Mouse (Mus musculus) kidney, postnatal 0 days (tissue): ENCODE data around the gene Kcnj6. TPM values are rescaled to one million over a fixed set of nuclear protein-coding genes. Genes with fewer than 3 reads are reported as not detected.

Experiments used
- ATAC-seq: fragments of 200-750 bp; cut with Nextera tagmentation; replicated peaks from 2 replicates; pipeline ENCODE4 v1.8.0; 2017; ENCODE audit warnings: low read depth, moderate number of reproducible peaks, moderate TSS enrichment, moderate library complexity; ENCODE audit not compliant: low FRiP score
- DNase-seq: peaks from one replicate; pipeline ENCODE4 v3.0.0-alpha.2; 2016; ENCODE audit warnings: low spot score
- H3K27ac ChIP-seq: fragments of 300-500 bp; sonication (generic); 2 replicates; pipeline ENCODE4 v1.5.1; 2014; ENCODE audit warnings: mild to moderate bottlenecking
- H3K27me3 ChIP-seq: fragments of 300-500 bp; sonication (generic); 2 replicates; pipeline ENCODE4 v1.6.1; 2014; ENCODE audit warnings: low read length, mixed read lengths; ENCODE audit not compliant: insufficient read depth
- H3K36me3 ChIP-seq: fragments of 300-500 bp; sonication (generic); 2 replicates; pipeline ENCODE4 v1.6.1; 2014; ENCODE audit warnings: low read length, mixed read lengths; ENCODE audit not compliant: insufficient read depth
- H3K4me1 ChIP-seq: fragments of 300-500 bp; sonication (generic); replicated peaks from 2 replicates; pipeline ENCODE4 v1.6.1; 2014; ENCODE audit warnings: antibody characterized with exemption, low read length, mixed read lengths; ENCODE audit not compliant: insufficient read depth
- H3K4me2 ChIP-seq: fragments of 300-500 bp; sonication (generic); 2 replicates; pipeline ENCODE4 v1.6.1; 2014; ENCODE audit warnings: mild to moderate bottlenecking, low read length, moderate library complexity, mixed read lengths
- H3K4me3 ChIP-seq: fragments of 300-500 bp; sonication (generic); replicated peaks from 2 replicates; pipeline ENCODE4 v1.5.1; 2014; ENCODE audit warnings: low read depth, low read length
- H3K9ac ChIP-seq: fragments of 300-500 bp; sonication (generic); 2 replicates; pipeline ENCODE4 v1.6.1; 2014; ENCODE audit warnings: low read depth, low read length
- H3K9me3 ChIP-seq: fragments of 300-500 bp; sonication (generic); replicated peaks from 2 replicates; pipeline ENCODE4 v1.6.1; 2016; ENCODE audit warnings: low read length, inconsistent platforms, mixed read lengths
- CTCF ChIP-seq: IDR thresholded peaks from 2 replicates; pipeline ENCODE4 v1.5.1; 2016; ENCODE audit warnings: antibody characterized with exemption, low read depth, mild to moderate bottlenecking, moderate library complexity
- whole genome bisulfite sequencing: fragments of 180-500 bp; shearing (Covaris S2); extraction: QIAGEN DNeasy Blood & Tissue Kit; methylation state at CpG from one replicate; pipeline ENCODE4 v1.1.7; 2014; 5-methylcytosine and 5-hydroxymethylcytosine counted together
- polyA plus RNA-seq: library from polyadenylated mRNA; unstranded; fragments of >200 nt; fragmentation: Nextera tagmentation; extraction: Ambion mirVana; gene quantifications from 2 replicates; pipeline ENCODE4 v1.2.1, GENCODE M21; 2015

The Kcnj6 gene
- polyA plus RNA-seq, 1 experiment from 2014 or later, result not detected

- Histone ChIP-seq H3K9me3 (no peaks in the 10 kb centered on the region), H3K4me2 (no peak overlapping the region), H3K4me3 (no peak overlapping the region), H3K27ac (no peak overlapping the region), H3K4me1 (no peaks in the 10 kb centered on the region), H3K9ac (no peak overlapping the region), H3K36me3 (no peaks in the 10 kb centered on the region), H3K27me3 (no peaks in the 10 kb centered on the region)
- WGBS, result 63% methylated on average over 1 of the region's 1 CpGs
- TF ChIP-seq CTCF, result no peak
- DNase-seq (no peak), ATAC-seq (no peak)
Observed at GRCm38 (mm10) chr16:94953294-94953693, 44.2 kb downstream of the Kcnj6 start.

- H3K9ac ChIP-seq, result no peak overlapping the region
- no peak for ATAC-seq
- WGBS, result 88% methylated on average over 7 of the region's 7 CpGs
- no peak overlapping the region for H3K4me2 ChIP-seq
- no peak overlapping the region for H3K4me3 ChIP-seq
- no peaks in the 10 kb centered on the region for H3K4me1 ChIP-seq
- H3K9me3 ChIP-seq, result no peaks in the 10 kb centered on the region
- TF ChIP-seq CTCF, result no peak
- no peak for DNase-seq
- no peaks in the 10 kb centered on the region for H3K27me3 ChIP-seq
- H3K36me3 ChIP-seq, result no peaks in the 10 kb centered on the region
- no peak overlapping the region for H3K27ac ChIP-seq
Observed at GRCm38 (mm10) chr16:94949172-94949571, 48.3 kb downstream of the Kcnj6 start.

GRCm38 (mm10) chr16:94946848-94947247, 50.7 kb downstream of the Kcnj6 start:
- H3K27ac ChIP-seq, result no peak overlapping the region
- DNase-seq (no peak), ATAC-seq (no peak)
- H3K4me3 ChIP-seq, result no peak overlapping the region
- no peaks in the 10 kb centered on the region for H3K27me3 ChIP-seq
- H3K4me1 ChIP-seq, result no peaks in the 10 kb centered on the region
- H3K9ac ChIP-seq, result no peak overlapping the region
- H3K4me2 ChIP-seq, result no peak overlapping the region
- TF ChIP-seq CTCF, result no peak
- H3K36me3 ChIP-seq, result no peaks in the 10 kb centered on the region
- WGBS, result 75% methylated on average over 5 of the region's 5 CpGs
- no peaks in the 10 kb centered on the region for H3K9me3 ChIP-seq

- TF ChIP-seq CTCF, result no peak
- ATAC-seq (no peak), DNase-seq (no peak)
- H3K4me1 ChIP-seq, result peaks cover 9% of the 10 kb centered on the region; the same call in 1 of the 2 replicates
- H3K36me3 ChIP-seq, result no peaks in the 10 kb centered on the region
- H3K9ac ChIP-seq, result no peak overlapping the region
- H3K4me2 ChIP-seq, result no peak overlapping the region
- H3K27me3 ChIP-seq, result no peaks in the 10 kb centered on the region
- H3K9me3 ChIP-seq, result no peaks in the 10 kb centered on the region
- no peak overlapping the region for H3K27ac ChIP-seq
- H3K4me3 ChIP-seq, result no peak overlapping the region
- 60% methylated on average over 8 of the region's 8 CpGs for WGBS
Observed at GRCm38 (mm10) chr16:94932702-94933101, 64.8 kb downstream of the Kcnj6 start.

GRCm38 (mm10) chr16:94931343-94932301, 65.9 kb downstream of the Kcnj6 start:
- H3K4me2 ChIP-seq, result peak overlapping the region; percentile 6
- peaks cover 9% of the 10 kb centered on the region; the same call in 1 of the 2 replicates for H3K4me1 ChIP-seq
- H3K9me3 ChIP-seq, result no peaks in the 10 kb centered on the region
- H3K9ac ChIP-seq, result no peak overlapping the region
- no peak overlapping the region for H3K4me3 ChIP-seq
- ATAC-seq, result no peak
- DNase-seq, result peak; percentile 55
- no peak overlapping the region for H3K27ac ChIP-seq
- no peaks in the 10 kb centered on the region for H3K36me3 ChIP-seq
- no peaks in the 10 kb centered on the region for H3K27me3 ChIP-seq
- WGBS, result 6% methylated on average over 21 of the region's 21 CpGs
- no peak for TF ChIP-seq CTCF

GRCm38 (mm10) chr16:94925364-94925763, 72.1 kb downstream of the Kcnj6 start:
- DNase-seq (peak; percentile 62), ATAC-seq (no peak)
- no peak overlapping the region for H3K9ac ChIP-seq
- H3K4me3 ChIP-seq, result no peak overlapping the region
- 16% methylated on average over 6 of the region's 6 CpGs for WGBS
- no peak for TF ChIP-seq CTCF
- 0 out of 2 replicates have a peak, but pooled peaks cover 5% of the 10 kb centered on the region for H3K4me1 ChIP-seq
- no peaks in the 10 kb centered on the region for H3K36me3 ChIP-seq
- H3K27me3 ChIP-seq, result no peaks in the 10 kb centered on the region
- no peaks in the 10 kb centered on the region for H3K9me3 ChIP-seq
- no peak overlapping the region for H3K4me2 ChIP-seq
- H3K27ac ChIP-seq, result no peak overlapping the region
